Mouse (Mus musculus): Measurements from ENCODE around the gene Ndufs1. TPM values are rescaled to one million over a fixed set of nuclear protein-coding genes. Genes with fewer than 3 reads are reported as not detected.

Gene Ndufs1
- total and polyA plus RNA-seq, 2 experiments from 2014 or later, result 105 to 148 TPM

- Histone ChIP-seq H3K27me3 (ENCODE audit: insufficient read depth, low read length) (no peaks in the 10 kb centered on the region), H3K4me3 (ENCODE audit: low read length) (peak overlapping the region; percentile 14; the same call in 1 of the 2 replicates), H3K4me1 (ENCODE audit: insufficient read depth, low read length) (no peaks in the 10 kb centered on the region; the same call in 1 of the 2 replicates), H3K36me3 (ENCODE audit: insufficient read depth, low read length) (no peaks in the 10 kb centered on the region), H3K27ac (peak overlapping the region; percentile 48), H3K9ac (replicated peaks; ENCODE audit: low read length) (0 out of 2 replicates have a peak overlapping the region, but pooled peaks have one; percentile 17), H3K4me2 (ENCODE audit: low read depth, low read length) (peak overlapping the region; percentile 38), H3K9me3 (ENCODE audit: low read length) (no peaks in the 10 kb centered on the region)
- ATAC-seq, result peak; percentile 55
- 24% methylated on average over 22 of the region's 22 CpGs for WGBS
- no peak for TF ChIP-seq CTCF (IDR thresholded peaks at IDR 0.05; ENCODE audit: low read depth)
- DNase-seq (ENCODE audit: low spot score), result peak; percentile 21
These were observed 37.0 kb upstream of the Ndufs1 start for GRCm38 (mm10) chr1:63213478-63214270.

DNA sequence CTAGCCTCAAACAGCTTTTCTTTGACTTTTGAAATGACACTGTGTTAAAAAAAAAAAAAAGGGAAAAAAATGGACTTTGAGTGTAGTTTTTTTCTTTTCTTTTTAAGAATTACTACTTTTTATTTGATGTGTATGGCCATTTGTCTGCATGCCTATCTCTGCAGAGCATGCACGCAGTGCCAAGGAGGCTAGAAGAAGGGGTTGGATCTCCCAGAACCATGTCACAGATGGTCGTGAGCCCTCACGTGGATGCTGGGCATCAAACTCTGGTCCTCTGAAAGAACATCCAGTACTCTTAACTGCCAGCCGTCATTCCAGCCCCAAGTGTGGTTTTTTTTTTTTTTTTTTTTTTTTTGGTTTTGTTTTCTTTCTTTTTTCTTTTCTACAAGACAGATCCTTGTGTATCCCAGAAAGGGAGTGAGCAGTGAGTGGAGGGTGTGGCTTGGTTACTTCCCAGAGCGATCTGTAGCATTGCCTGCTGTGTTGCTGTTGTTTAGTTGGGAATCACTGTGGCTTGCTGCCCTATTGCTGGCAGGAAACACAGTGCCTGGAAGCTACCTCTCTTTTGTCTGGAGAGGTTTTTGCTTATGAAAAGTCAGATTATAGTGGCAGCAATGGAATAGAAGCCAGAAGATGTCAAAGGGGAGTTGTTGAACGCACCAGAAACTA, 33.4 kb upstream of the Ndufs1 start:
- ATAC-seq (no peak), DNase-seq (ENCODE audit: low spot score) (no peak)
- Histone ChIP-seq H3K4me3 (ENCODE audit: low read length) (no peak overlapping the region), H3K36me3 (ENCODE audit: insufficient read depth, low read length) (no peaks in the 10 kb centered on the region), H3K4me2 (ENCODE audit: low read depth, low read length) (no peak overlapping the region), H3K9me3 (ENCODE audit: low read length) (no peaks in the 10 kb centered on the region), H3K27ac (no peak overlapping the region), H3K27me3 (ENCODE audit: insufficient read depth, low read length) (no peaks in the 10 kb centered on the region), H3K9ac (replicated peaks; ENCODE audit: low read length) (no peak overlapping the region), H3K4me1 (ENCODE audit: insufficient read depth, low read length) (no peaks in the 10 kb centered on the region; the same call in 1 of the 2 replicates)
- TF ChIP-seq CTCF (IDR thresholded peaks at IDR 0.05; ENCODE audit: low read depth), result no peak
- 16% methylated on average over 6 of the region's 6 CpGs for WGBS

GRCm38 (mm10) chr1:63207607-63208006, 31.0 kb upstream of the Ndufs1 start:
- Histone ChIP-seq H3K27me3 (ENCODE audit: insufficient read depth, low read length) (no peaks in the 10 kb centered on the region), H3K4me2 (ENCODE audit: low read depth, low read length) (no peak overlapping the region), H3K4me3 (ENCODE audit: low read length) (no peak overlapping the region), H3K4me1 (ENCODE audit: insufficient read depth, low read length) (no peaks in the 10 kb centered on the region), H3K36me3 (ENCODE audit: insufficient read depth, low read length) (no peaks in the 10 kb centered on the region), H3K9ac (replicated peaks; ENCODE audit: low read length) (no peak overlapping the region), H3K27ac (no peak overlapping the region), H3K9me3 (ENCODE audit: low read length) (no peaks in the 10 kb centered on the region)
- 86% methylated on average over 3 of the region's 3 CpGs for WGBS
- DNase-seq (ENCODE audit: low spot score), result no peak
- no peak for ATAC-seq
- TF ChIP-seq CTCF (IDR thresholded peaks at IDR 0.05; ENCODE audit: low read depth), result no peak

GRCm38 (mm10) chr1:63204660-63205394, 28.2 kb upstream of the Ndufs1 start:
- WGBS, result 20% methylated on average over 7 of the region's 7 CpGs
- H3K27me3 ChIP-seq (ENCODE audit: insufficient read depth, low read length), result no peaks in the 10 kb centered on the region
- ATAC-seq (peak; percentile 28; the same call in 1 of the 2 replicates), DNase-seq (ENCODE audit: low spot score) (no peak)
- no peak for TF ChIP-seq CTCF (IDR thresholded peaks at IDR 0.05; ENCODE audit: low read depth)
- no peak overlapping the region for H3K4me2 ChIP-seq (ENCODE audit: low read depth, low read length)
- no peaks in the 10 kb centered on the region for H3K9me3 ChIP-seq (ENCODE audit: low read length)
- no peak overlapping the region for H3K9ac ChIP-seq (replicated peaks; ENCODE audit: low read length)
- H3K4me1 ChIP-seq (ENCODE audit: insufficient read depth, low read length), result no peaks in the 10 kb centered on the region
- H3K36me3 ChIP-seq (ENCODE audit: insufficient read depth, low read length), result no peaks in the 10 kb centered on the region
- H3K4me3 ChIP-seq (ENCODE audit: low read length), result no peak overlapping the region
- H3K27ac ChIP-seq, result peak overlapping the region; percentile 57; the same call in 1 of the 2 replicates

GRCm38 (mm10) chr1:63203950-63204659, 27.5 kb upstream of the Ndufs1 start:
- Histone ChIP-seq H3K9ac (replicated peaks; ENCODE audit: low read length) (no peak overlapping the region), H3K9me3 (ENCODE audit: low read length) (no peaks in the 10 kb centered on the region), H3K36me3 (ENCODE audit: insufficient read depth, low read length) (no peaks in the 10 kb centered on the region), H3K27ac (peak overlapping the region; percentile 57; the same call in 1 of the 2 replicates), H3K4me3 (ENCODE audit: low read length) (no peak overlapping the region), H3K27me3 (ENCODE audit: insufficient read depth, low read length) (no peaks in the 10 kb centered on the region), H3K4me1 (ENCODE audit: insufficient read depth, low read length) (no peaks in the 10 kb centered on the region), H3K4me2 (ENCODE audit: low read depth, low read length) (no peak overlapping the region)
- peak; percentile 73 for DNase-seq (ENCODE audit: low spot score)
- ATAC-seq, result peak; percentile 90
- WGBS, result 4% methylated on average over 7 of the region's 7 CpGs
- TF ChIP-seq CTCF (IDR thresholded peaks at IDR 0.05; ENCODE audit: low read depth), result peak; percentile 67

DNA sequence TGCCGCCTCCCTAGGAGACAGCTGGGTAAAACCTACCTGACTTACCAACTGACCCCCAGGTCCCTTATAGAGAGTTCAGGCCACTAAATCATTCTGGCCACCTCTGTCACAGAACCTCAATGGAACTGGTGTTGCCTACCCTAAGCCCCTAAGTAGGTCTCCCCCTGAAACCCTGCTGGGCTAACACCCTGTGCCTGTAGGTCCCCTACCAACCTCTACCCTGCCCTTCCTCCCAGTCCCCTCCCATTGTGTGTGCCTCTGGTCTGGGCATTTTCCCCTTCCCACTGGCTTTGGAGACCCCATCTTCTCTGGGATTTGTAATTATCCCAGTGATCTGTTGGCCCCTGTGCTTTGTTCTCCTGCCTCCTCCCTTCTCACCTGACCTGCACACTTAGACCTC, 26.8 kb upstream of the Ndufs1 start:
- ATAC-seq (peak; percentile 31; the same call in 1 of the 2 replicates), DNase-seq (ENCODE audit: low spot score) (no peak)
- Histone ChIP-seq H3K27me3 (ENCODE audit: insufficient read depth, low read length) (no peaks in the 10 kb centered on the region), H3K27ac (0 out of 2 replicates have a peak overlapping the region, but pooled peaks have one; percentile 17), H3K4me1 (ENCODE audit: insufficient read depth, low read length) (no peaks in the 10 kb centered on the region), H3K9me3 (ENCODE audit: low read length) (no peaks in the 10 kb centered on the region), H3K36me3 (ENCODE audit: insufficient read depth, low read length) (no peaks in the 10 kb centered on the region), H3K4me2 (ENCODE audit: low read depth, low read length) (no peak overlapping the region), H3K4me3 (ENCODE audit: low read length) (no peak overlapping the region), H3K9ac (replicated peaks; ENCODE audit: low read length) (no peak overlapping the region)
- TF ChIP-seq CTCF (IDR thresholded peaks at IDR 0.05; ENCODE audit: low read depth), result no peak
- WGBS, result 75% methylated on average over 1 of the region's 1 CpGs

Data from hindbrain, postnatal 0 days (tissue).